In the genomic region with DNA sequence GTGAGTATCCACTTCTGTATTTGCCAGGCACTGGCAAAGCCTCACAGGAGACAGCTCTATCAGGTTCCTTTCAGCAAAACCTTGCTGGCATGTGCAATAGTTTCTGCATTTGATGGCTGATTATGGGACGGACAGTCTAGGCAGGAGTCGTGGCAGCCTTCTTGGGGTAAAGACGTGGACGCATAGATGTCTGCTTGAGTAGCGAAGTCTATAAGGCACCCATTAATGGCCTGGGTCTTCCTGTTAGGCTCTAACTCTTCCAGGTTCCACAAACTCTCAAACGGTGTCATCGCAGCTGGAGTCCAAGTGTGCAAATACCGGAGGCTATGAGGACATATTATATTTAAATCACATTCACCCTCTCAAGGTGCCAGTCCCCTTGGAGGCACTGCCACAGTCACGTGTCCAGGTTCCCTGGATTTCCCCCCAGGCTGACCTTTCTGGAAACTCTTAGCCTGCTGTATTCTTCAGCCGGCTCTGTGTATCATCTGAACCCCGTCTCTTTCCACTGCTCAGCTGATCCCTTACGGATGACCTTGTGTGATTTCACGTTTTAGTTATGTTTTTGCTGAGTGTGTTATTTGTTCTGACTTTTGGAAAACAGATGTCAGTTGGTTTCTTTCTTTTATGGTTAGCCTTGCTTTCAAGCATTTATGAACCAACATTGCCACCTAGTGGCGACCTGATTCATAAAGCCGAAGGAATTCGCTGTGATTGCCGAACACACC, we compare ENCODE assay signal across 8 mouse cellular contexts.
DNase-seq lines count a peak whose midpoint lies in the region; ATAC-seq and TF ChIP-seq lines count a peak whose summit lies in the region.

No protein-coding gene starts in this region.

- no peaks in the 10 kb centered on the region for H3K9me3 ChIP-seq in intestine, postnatal 0 days (ENCODE audit: control insufficient read depth)
- no peaks in the 10 kb centered on the region for H3K9me3 ChIP-seq in midbrain, embryonic 16.5 days (replicated peaks; ENCODE audit: control insufficient read depth, low read length, poor library complexity, severe bottlenecking)

- no peak overlapping the region for H3K9ac ChIP-seq in intestine, postnatal 0 days (ENCODE audit: low read depth, low read length)
- 0 out of 2 replicates have a peak overlapping the region, but pooled peaks have one; percentile 48 for H3K9ac ChIP-seq in midbrain, embryonic 16.5 days (ENCODE audit: low read depth, low read length)

- ATAC-seq in granulocyte monocyte progenitor cell, adult 5-6 weeks (replicated peaks; ENCODE audit: poor library complexity, severe bottlenecking): peak; percentile 42
- ATAC-seq in intestine, postnatal 0 days: no peak
- ATAC-seq in midbrain, embryonic 16.5 days: peak; percentile 85

- H3K4me3 ChIP-seq in intestine, postnatal 0 days (ENCODE audit: low read depth, low read length): no peak overlapping the region
- H3K4me3 ChIP-seq in midbrain, embryonic 16.5 days (ENCODE audit: low read depth, low read length): peak overlapping the region; percentile 21; the same call in 1 of the 2 replicates

- TF ChIP-seq CTCF in intestine, postnatal 0 days (IDR thresholded peaks at IDR 0.05; ENCODE audit: low read depth): peak; percentile 78

- H3K27ac ChIP-seq in intestine, postnatal 0 days (ENCODE audit: low read depth, low read length): no peak overlapping the region
- H3K27ac ChIP-seq in midbrain, embryonic 16.5 days (ENCODE audit: low read length): no peak overlapping the region

- H3K4me2 ChIP-seq in intestine, postnatal 0 days (replicated peaks; ENCODE audit: low read depth): peak overlapping the region; percentile 43
- peak overlapping the region; percentile 52 for H3K4me2 ChIP-seq in midbrain, embryonic 16.5 days (ENCODE audit: low read length)

- H3K27me3 ChIP-seq in intestine, postnatal 0 days (replicated peaks; ENCODE audit: control insufficient read depth, insufficient read depth, low read length): no peaks in the 10 kb centered on the region
- H3K27me3 ChIP-seq in midbrain, embryonic 16.5 days (ENCODE audit: control insufficient read depth, insufficient read depth, low read depth, low read length): no peaks in the 10 kb centered on the region

- H3K4me1 ChIP-seq in intestine, postnatal 0 days (replicated peaks; ENCODE audit: control insufficient read depth, insufficient read depth, low read length): no peaks in the 10 kb centered on the region
- H3K4me1 ChIP-seq in midbrain, embryonic 16.5 days (ENCODE audit: control insufficient read depth, insufficient read depth, low read length): peaks cover 3% of the 10 kb centered on the region

- H3K36me3 ChIP-seq in intestine, postnatal 0 days (ENCODE audit: control insufficient read depth, insufficient read depth): no peaks in the 10 kb centered on the region
- H3K36me3 ChIP-seq in midbrain, embryonic 16.5 days (ENCODE audit: control insufficient read depth, insufficient read depth, low read length): no peaks in the 10 kb centered on the region

- peak; percentile 33 to 46 for DNase-seq in urinary bladder, adult 18-20 months (ENCODE audit: low spot score in 2 of 2)
- DNase-seq in urinary bladder, adult 2 months (ENCODE audit: low spot score): no peak
- DNase-seq in embryo, embryonic 11.5 days (ENCODE audit: low read depth, low spot score): peak; percentile 71
- DNase-seq in left cerebral cortex, postnatal 25 days (ENCODE audit: low spot score in 2 of 2): peak; percentile 85 to 88
- peak; percentile 22 to 60 for DNase-seq in spleen, postnatal 36 days (ENCODE audit: low spot score in 2 of 2)

- intact Hi-C loops in left cerebral cortex, postnatal 25 days (cut with DNase I): loop anchor here (10.0 kb wide), 1 partner anchor 1807 kb away; no protein-coding TSS in a partner anchor

- WGBS in intestine, postnatal 0 days: 50% methylated on average over 17 of the region's 17 CpGs
- 53% methylated on average over 17 of the region's 17 CpGs for WGBS in midbrain, embryonic 16.5 days
